Mouse (Mus musculus): ENCODE measurements around the gene Dnhd1.

DNA sequence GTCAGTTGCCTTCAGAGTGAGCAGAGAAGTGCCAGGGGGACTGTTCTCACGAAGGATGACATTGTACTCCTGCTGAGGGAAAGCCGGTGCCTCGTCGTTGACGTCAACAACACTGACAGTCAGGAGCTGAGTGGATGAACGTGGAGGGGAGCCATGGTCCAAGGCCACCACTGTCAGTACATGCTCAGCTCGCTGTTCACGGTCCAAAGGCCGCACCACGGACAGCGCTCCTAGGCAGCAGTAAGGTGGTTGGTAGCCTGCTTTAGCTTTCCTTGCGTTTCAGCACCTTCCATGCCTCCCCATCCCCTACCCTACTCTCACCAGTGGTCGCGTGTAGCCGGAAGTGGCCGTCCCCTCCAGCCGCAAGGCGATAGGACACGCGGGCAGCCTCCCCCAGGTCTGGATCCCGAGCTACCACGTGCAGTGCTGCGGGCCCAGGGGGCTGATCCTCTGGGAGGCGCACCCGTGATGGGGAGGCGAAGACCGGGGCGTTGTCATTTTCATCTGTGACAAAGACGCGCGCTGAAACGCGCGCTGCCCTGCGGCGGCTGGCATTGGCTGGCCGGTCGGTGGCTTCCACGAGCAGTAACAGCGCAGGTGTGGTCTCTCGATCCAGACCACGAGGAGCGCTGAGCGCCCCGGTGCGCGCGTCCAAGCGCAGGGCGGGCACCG lies 111.3 kb downstream of the Dnhd1 start:
- TF ChIP-seq CTCF (IDR thresholded peaks at IDR 0.05; ENCODE audit: insufficient read depth, low read depth, low read length), result no peak
- no peak for TF ChIP-seq POLR2A (IDR thresholded peaks at IDR 0.05; ENCODE audit: insufficient read depth, low read depth, low read length)
